Mouse (Mus musculus) MEL (cell line): ENCODE results near the gene Edem1.

ENCODE experiments used
- CHD2 ChIP-seq: IDR thresholded peaks from 2 replicates; pipeline ENCODE4 v1.6.1; 2011; ENCODE audit warnings: low read length, improper control_type of control experiment
- CTCF ChIP-seq, 3 experiments: IDR thresholded peaks in 2 of 3; conservative IDR thresholded peaks in 1 of 3; 2 replicates each; pipeline ENCODE4 v1.5.1; 2011 to 2012; ENCODE audit warnings: low read length in 3 of 3, low read depth in 2 of 3, mild to moderate bottlenecking in 2 of 3, improper control_type of control experiment in 1 of 3, inconsistent platforms in 1 of 3, mixed read lengths in 1 of 3, moderate library complexity in 1 of 3; ENCODE audit not compliant: control insufficient read depth in 1 of 3, insufficient read depth in 1 of 3, poor library complexity in 1 of 3, severe bottlenecking in 1 of 3
- ETS1 ChIP-seq: IDR thresholded peaks from 2 replicates; pipeline ENCODE4 v1.6.1; 2012; ENCODE audit warnings: low read depth, mild to moderate bottlenecking, inconsistent platforms, low read length, improper control_type of control experiment, moderate library complexity
- GATA1 ChIP-seq: IDR thresholded peaks from 2 replicates; pipeline ENCODE4 v1.6.1; 2011; ENCODE audit warnings: low read depth, low read length, improper control_type of control experiment
- MAFK ChIP-seq: IDR thresholded peaks from 2 replicates; pipeline ENCODE4 v1.6.1; 2011; ENCODE audit warnings: low read depth, mild to moderate bottlenecking, low read length, improper control_type of control experiment, borderline replicate concordance
- MAX ChIP-seq: IDR thresholded peaks from 2 replicates; pipeline ENCODE4 v1.6.1; 2011; ENCODE audit warnings: low read length, improper control_type of control experiment
- MXI1 ChIP-seq: IDR thresholded peaks from 2 replicates; pipeline ENCODE4 v1.6.1; 2011; ENCODE audit warnings: mild to moderate bottlenecking, low read depth, low read length, improper control_type of control experiment
- POLR2AphosphoS2 ChIP-seq: IDR thresholded peaks from 2 replicates; pipeline ENCODE4 v1.6.1; 2011; ENCODE audit warnings: low read length, improper control_type of control experiment
- UBTF ChIP-seq: IDR thresholded peaks from 2 replicates; pipeline ENCODE4 v1.6.1; 2012; ENCODE audit warnings: low read depth, mild to moderate bottlenecking, inconsistent platforms, low read length, improper control_type of control experiment, moderate library complexity, borderline replicate concordance; ENCODE audit not compliant: insufficient read depth
- ZC3H11A ChIP-seq: IDR thresholded peaks from 2 replicates; pipeline ENCODE4 v1.6.1; 2012; ENCODE audit warnings: low read depth, mild to moderate bottlenecking, inconsistent platforms, low read length, improper control_type of control experiment

GRCm38 (mm10) chr6:108785551-108785950 lies 42.9 kb upstream of the Edem1 start:
- TF ChIP-seq ETS1 (no peak), CTCF (IDR thresholded peaks at IDR 0.05 in 2 of 3, conservative IDR thresholded peaks at IDR 0.05 in 1 of 3; ENCODE audit: control insufficient read depth in 1 of 3, insufficient read depth in 1 of 3, low read depth in 2 of 3, low read length in 3 of 3, poor library complexity in 1 of 3, severe bottlenecking in 1 of 3) (no peak), MAX (no peak), ZC3H11A (no peak), UBTF (no peak), CHD2 (no peak), POLR2AphosphoS2 (no peak), MXI1 (no peak), GATA1 (no peak), MAFK (no peak)
